Mouse (Mus musculus): ENCODE data around the gene Tldc1.

- TF ChIP-seq CTCF (IDR thresholded peaks at IDR 0.05; ENCODE audit: low read depth, low read length) (no peak), GATA1 (IDR thresholded peaks at IDR 0.05; ENCODE audit: borderline replicate concordance, low read length) (no peak), POLR2AphosphoS5 (IDR thresholded peaks at IDR 0.05; ENCODE audit: insufficient replicate concordance, low read depth, low read length) (no peak), TAL1 (conservative IDR thresholded peaks at IDR 0.05; ENCODE audit: low read depth, low read length) (no peak), GATA2 (IDR thresholded peaks at IDR 0.05; ENCODE audit: borderline replicate concordance, low read depth, low read length) (no peak)
These were observed 22.7 kb downstream of the Tldc1 start for GRCm38 (mm10) chr8:119755238-119756146.

Measured in G1E (cell line).